Comparison of ENCODE assay signal across 9 mouse cellular contexts in the genomic region with DNA sequence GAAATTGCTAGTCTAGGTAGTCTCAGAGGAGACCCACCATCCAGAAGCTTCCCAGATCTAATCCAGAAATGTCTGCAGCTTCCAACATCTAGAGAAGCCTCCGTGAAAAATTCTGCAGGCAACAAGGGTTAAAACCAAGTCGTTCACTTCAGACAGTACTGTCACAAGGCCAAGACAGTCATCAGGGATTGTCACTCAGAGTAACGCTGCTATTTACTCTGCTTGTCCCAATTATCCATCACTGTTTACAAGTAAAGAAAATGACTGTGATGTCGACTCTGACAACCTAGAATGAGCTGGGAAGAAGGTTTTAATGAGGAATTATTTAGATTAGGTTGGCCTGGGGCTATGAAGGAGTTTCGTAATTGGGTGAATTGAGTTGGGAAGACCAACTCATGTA.
A peak's percentile ranks its signal among the peaks of the same experiment; 100 is the strongest.
DNase-seq lines count a peak whose midpoint lies in the region; ATAC-seq and TF ChIP-seq lines count a peak whose summit lies in the region.
"Had no signal": no experiment of that assay in that cellular context is flagged by ENCODE, and none has a peak within 500 bp of the region (broad histone marks: within the 10 kb centered on the region; RNA-seq: fewer than 3 reads in every experiment).

No protein-coding gene starts in this region.

- 56% methylated on average over 5 of the region's 5 CpGs for WGBS in liver, embryonic 12.5 days (ENCODE audit: insufficient replicate concordance)
- 47% methylated on average over 5 of the region's 5 CpGs for WGBS in liver, postnatal 0 days (ENCODE audit: insufficient replicate concordance)
- 25% methylated on average over 5 of the region's 5 CpGs for WGBS in forebrain, embryonic 16.5 days
- WGBS in liver, embryonic 16.5 days (ENCODE audit: insufficient replicate concordance): 48% methylated on average over 5 of the region's 5 CpGs

- no peaks in the 10 kb centered on the region for H3K27me3 ChIP-seq in liver, embryonic 12.5 days (replicated peaks)
- H3K27me3 ChIP-seq in liver, postnatal 0 days (ENCODE audit: insufficient read depth, low read length): no peaks in the 10 kb centered on the region
- H3K27me3 ChIP-seq in forebrain, embryonic 16.5 days (replicated peaks; ENCODE audit: control insufficient read depth, insufficient read depth, low read length): no peaks in the 10 kb centered on the region
- no peaks in the 10 kb centered on the region for H3K27me3 ChIP-seq in liver, embryonic 16.5 days (ENCODE audit: control insufficient read depth, insufficient read depth, low read depth, low read length)
- H3K27me3 ChIP-seq: liver, embryonic 15.5 days had no signal

- H3K4me2 ChIP-seq in liver, embryonic 12.5 days: peak overlapping the region; percentile 44
- H3K4me2 ChIP-seq in liver, postnatal 0 days (ENCODE audit: low read depth, low read length): no peak overlapping the region; the same call in 1 of the 2 replicates
- H3K4me2 ChIP-seq in forebrain, embryonic 16.5 days (ENCODE audit: low read length): no peak overlapping the region; the same call in 1 of the 2 replicates
- 0 out of 2 replicates have a peak overlapping the region, but pooled peaks have one; percentile 39 for H3K4me2 ChIP-seq in liver, embryonic 16.5 days (ENCODE audit: low read depth, low read length)

- H3K9ac ChIP-seq in liver, embryonic 12.5 days: no peak overlapping the region
- no peak overlapping the region for H3K9ac ChIP-seq in liver, postnatal 0 days (replicated peaks)
- H3K9ac ChIP-seq in forebrain, embryonic 16.5 days (replicated peaks; ENCODE audit: low read depth, low read length): no peak overlapping the region
- no peak overlapping the region for H3K9ac ChIP-seq in liver, embryonic 16.5 days (ENCODE audit: low read depth, low read length)
- H3K9ac ChIP-seq: liver, embryonic 15.5 days had no signal

- 0 out of 2 replicates have a peak, but pooled peaks have one; percentile 3 for ATAC-seq in frontal cortex, adult (ENCODE audit: low TSS enrichment)
- no peak for ATAC-seq in liver, embryonic 12.5 days
- ATAC-seq in liver, postnatal 0 days: no peak
- ATAC-seq in forebrain, embryonic 16.5 days: peak; percentile 52
- ATAC-seq in liver, embryonic 16.5 days (ENCODE audit: low read depth): no peak

- no peaks in the 10 kb centered on the region for H3K4me1 ChIP-seq in liver, embryonic 12.5 days
- H3K4me1 ChIP-seq in liver, postnatal 0 days (ENCODE audit: insufficient read depth): no peaks in the 10 kb centered on the region
- no peaks in the 10 kb centered on the region for H3K4me1 ChIP-seq in forebrain, embryonic 16.5 days (replicated peaks; ENCODE audit: control insufficient read depth, insufficient read depth, low read length)
- no peaks in the 10 kb centered on the region; the same call in 1 of the 2 replicates for H3K4me1 ChIP-seq in liver, embryonic 16.5 days (ENCODE audit: control insufficient read depth, low read depth, low read length)
- H3K4me1 ChIP-seq: liver, embryonic 15.5 days had no signal

- no peak overlapping the region for H3K27ac ChIP-seq in liver, embryonic 12.5 days
- no peak overlapping the region for H3K27ac ChIP-seq in liver, postnatal 0 days (ENCODE audit: low read depth)
- H3K27ac ChIP-seq in forebrain, embryonic 16.5 days (ENCODE audit: low read length): no peak overlapping the region
- no peak overlapping the region for H3K27ac ChIP-seq in liver, embryonic 16.5 days (ENCODE audit: low read length)
- H3K27ac ChIP-seq: liver, embryonic 15.5 days had no signal

- H3K4me3 ChIP-seq in liver, embryonic 12.5 days: no peak overlapping the region
- H3K4me3 ChIP-seq in liver, postnatal 0 days (ENCODE audit: low read depth, low read length): no peak overlapping the region
- H3K4me3 ChIP-seq in forebrain, embryonic 16.5 days (replicated peaks; ENCODE audit: low read length): no peak overlapping the region
- H3K4me3 ChIP-seq in liver, embryonic 16.5 days (ENCODE audit: low read depth, low read length): no peak overlapping the region

- H3K36me3 ChIP-seq in liver, embryonic 12.5 days: no peaks in the 10 kb centered on the region
- H3K36me3 ChIP-seq in liver, postnatal 0 days (replicated peaks; ENCODE audit: insufficient read depth, low read length): no peaks in the 10 kb centered on the region
- H3K36me3 ChIP-seq in forebrain, embryonic 16.5 days (ENCODE audit: control insufficient read depth, insufficient read depth): no peaks in the 10 kb centered on the region
- H3K36me3 ChIP-seq in liver, embryonic 16.5 days (ENCODE audit: control insufficient read depth, insufficient read depth): no peaks in the 10 kb centered on the region
- H3K36me3 ChIP-seq: liver, embryonic 15.5 days had no signal

- no peak for TF ChIP-seq EP300 in liver, postnatal 0 days (IDR thresholded peaks at IDR 0.05; ENCODE audit: low read depth)

- H3K9me3 ChIP-seq in liver, embryonic 12.5 days (replicated peaks): no peaks in the 10 kb centered on the region
- H3K9me3 ChIP-seq in liver, postnatal 0 days (ENCODE audit: low read length): no peaks in the 10 kb centered on the region
- H3K9me3 ChIP-seq in forebrain, embryonic 16.5 days (ENCODE audit: control insufficient read depth, low read length): no peaks in the 10 kb centered on the region
- no peaks in the 10 kb centered on the region for H3K9me3 ChIP-seq in liver, embryonic 16.5 days (replicated peaks; ENCODE audit: control insufficient read depth, low read length)
- H3K9me3 ChIP-seq: liver, embryonic 15.5 days had no signal

- TF ChIP-seq CTCF in liver, postnatal 0 days (IDR thresholded peaks at IDR 0.05; ENCODE audit: low read depth): no peak

- no peak for DNase-seq in frontal cortex, postnatal 25 days (ENCODE audit: low spot score in 2 of 2)
- no peak for DNase-seq in liver, postnatal 0 days
- no peak for DNase-seq in embryo, embryonic 11 days
- no peak for DNase-seq in cerebellum, postnatal 14 days

Comparison
In these comparisons a context has a peak if more than half of its experiments do, and no peak if none do; other contexts are left out.
1. H3K4me2 ChIP-seq: peak in liver, embryonic 12.5 days (single experiment) and liver, embryonic 16.5 days (single experiment); none in liver, postnatal 0 days (single experiment) and forebrain, embryonic 16.5 days (single experiment).
2. ATAC-seq: peak in frontal cortex, adult (single experiment) and forebrain, embryonic 16.5 days (single experiment); none in liver, embryonic 12.5 days (single experiment), liver, postnatal 0 days (single experiment) and liver, embryonic 16.5 days (single experiment).